Mouse (Mus musculus): ENCODE results near the gene Dynlrb2.

DNA sequence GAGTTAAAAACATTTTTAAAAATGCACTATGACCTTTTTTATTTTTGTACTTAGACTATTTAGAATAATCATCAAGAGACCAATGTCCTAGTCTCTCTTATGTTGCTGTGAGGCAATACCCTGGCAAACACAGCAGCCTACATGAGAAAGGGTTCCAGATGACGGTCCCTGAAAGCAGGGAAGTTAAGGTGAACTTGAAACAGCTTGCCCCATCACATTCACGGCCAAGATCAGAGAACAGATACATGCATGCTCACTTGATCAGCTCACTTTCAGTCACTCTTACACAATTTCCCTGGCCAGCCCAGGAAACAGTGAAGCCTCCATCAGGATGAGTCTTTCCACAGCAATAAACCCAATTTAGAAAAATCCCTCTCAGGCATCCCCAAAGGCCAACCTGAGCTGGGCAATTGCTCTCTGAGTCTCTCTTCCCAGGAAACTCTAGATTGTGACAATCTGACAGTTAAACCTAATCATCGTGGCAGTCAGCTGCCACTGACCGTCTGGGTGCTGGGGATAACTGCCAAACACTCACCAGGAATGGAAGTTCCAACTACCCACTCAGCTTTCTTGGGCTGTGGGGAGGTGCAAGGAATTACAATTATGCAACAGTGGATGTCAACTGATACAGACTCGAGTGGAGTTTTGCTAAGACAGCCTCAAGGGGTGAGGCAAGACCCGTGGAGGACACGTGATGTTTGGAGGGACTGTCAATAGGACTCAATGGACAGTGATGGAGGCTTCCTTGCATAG, 4.5 kb upstream of the Dynlrb2 start:
- TF ChIP-seq POLR2A (IDR thresholded peaks at IDR 0.05; ENCODE audit: extremely low read depth, insufficient read depth, low read length) (no peak), CTCF (IDR thresholded peaks at IDR 0.05; ENCODE audit: extremely low read depth, insufficient read depth, low read length) (no peak)
